Mouse (Mus musculus): ENCODE results near the gene Gm2244. TPM values are rescaled to one million over a fixed set of nuclear protein-coding genes. Genes with fewer than 3 reads are reported as not detected.
"Not testable (repeated sequence)": the region's sequence is repeated elsewhere in the genome, so short reads cannot be mapped to it uniquely, and the experiment has no call there.

Gm2244 gene
- polyA plus RNA-seq (2015; fragmentation: Nextera tagmentation; extraction: Ambion mirVana) = 0.17 and 0.46 TPM in 2 replicates

DNA sequence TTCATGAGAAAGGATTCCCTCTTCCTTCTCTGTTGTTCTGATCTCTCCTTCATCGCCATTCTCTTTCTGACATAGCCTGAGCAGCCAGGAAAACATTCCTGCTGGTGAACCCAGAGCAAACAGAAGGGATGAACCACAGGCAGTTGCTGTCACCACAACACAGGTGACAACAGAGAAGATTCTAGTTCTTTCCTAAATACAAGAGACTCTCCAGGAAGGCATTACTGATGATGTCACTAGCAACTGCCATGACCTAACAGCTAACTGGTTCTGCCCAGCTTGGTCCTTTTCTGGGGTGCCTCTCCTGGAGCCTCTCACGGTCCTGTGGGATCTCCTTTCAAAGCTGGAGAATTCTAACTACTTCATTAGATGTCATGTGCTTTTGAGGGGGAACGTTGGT is at the start of gene Gm2244:
Gene Gm2244, minus strand, starts transcription at position 101 of the 400 bp plus-strand sequence.
- not testable (repeated sequence) for H3K4me2 ChIP-seq; H3K27me3 ChIP-seq (replicated peaks); H3K9me3 ChIP-seq (replicated peaks); H3K27ac ChIP-seq (replicated peaks); ATAC-seq (ENCODE audit: low FRiP score); H3K4me1 ChIP-seq; H3K4me3 ChIP-seq (replicated peaks); H3K36me3 ChIP-seq; H3K9ac ChIP-seq (replicated peaks)
- 87% methylated on average over 1 of the region's 3 CpGs for WGBS

GRCm38 (mm10) chr14:19584804-19585667 is 35.3 kb upstream of the Gm2244 start, which contains the start of gene Gm2237:
Gene Gm2237 (minus strand): TSS chr14:19585135.
- 0% methylated on average over 17 of the region's 62 CpGs for WGBS
- H3K36me3 ChIP-seq; H3K27me3 ChIP-seq (replicated peaks); H3K9me3 ChIP-seq (replicated peaks); ATAC-seq (ENCODE audit: low FRiP score); H3K4me1 ChIP-seq: not testable (repeated sequence)
- peak within 1 kb of the TSS; percentile 46 for H3K4me3 ChIP-seq (replicated peaks)
- H3K9ac ChIP-seq (replicated peaks) = peak within 1 kb of the TSS; percentile 45
- 0 out of 2 replicates have a peak within 1 kb of the TSS, but pooled peaks have one; percentile 65 for H3K27ac ChIP-seq (replicated peaks)
- H3K4me2 ChIP-seq = peak within 1 kb of the TSS; percentile 53

Other genes starting within 250 kb of the Gm2244 start
- 0.37 and 0.70 TPM in 2 replicates for gene Gm21738, start 131.0 kb downstream of the Gm2244 start, polyA plus RNA-seq (2015; fragmentation: Nextera tagmentation; extraction: Ambion mirVana)
- gene Gm2237, start 35.2 kb upstream of the Gm2244 start, polyA plus RNA-seq (2015; fragmentation: Nextera tagmentation; extraction: Ambion mirVana) = 4.3 and 6.1 TPM in 2 replicates
- not detected in 2 replicates for gene Gm5458, start 52.6 kb upstream of the Gm2244 start, polyA plus RNA-seq (2015; fragmentation: Nextera tagmentation; extraction: Ambion mirVana)
- gene Nid2, start 201.3 kb upstream of the Gm2244 start, polyA plus RNA-seq (2015; fragmentation: Nextera tagmentation; extraction: Ambion mirVana) = 37.9 and 47.4 TPM in 2 replicates

Measured in neural tube, embryonic 15.5 days (tissue).